Mouse (Mus musculus): Measurements from ENCODE around the gene Hdx. TPM values are rescaled to one million over a fixed set of nuclear protein-coding genes. Genes with fewer than 3 reads are reported as not detected.

The Hdx gene
- total RNA-seq (2021): under 1 TPM; 0.07 to 0.08 TPM
- long read RNA-seq, experiment 1: 0 reads
- long read RNA-seq, experiment 2, partial matches to known transcripts: 0 of 1 reads
- long read RNA-seq, experiment 2, other reads (novel, unspliced or antisense): 1 of 1 reads

GRCm38 (mm10) chrX:111696356-111697282 is at the start of gene Hdx:
Gene Hdx (minus strand): TSS chrX:111697079.
- DNase-seq: peak; percentile 39 to 44

- DNase-seq: no peak
Measured at GRCm38 (mm10) chrX:111685665-111686064, 11.2 kb downstream of the Hdx start.

- no peak for DNase-seq
Measured at GRCm38 (mm10) chrX:111671685-111672084, 25.2 kb downstream of the Hdx start.

- no peak for DNase-seq
Measured at GRCm38 (mm10) chrX:111660381-111660780, 36.5 kb downstream of the Hdx start.

- DNase-seq: no peak
Measured at GRCm38 (mm10) chrX:111658671-111659070, 38.2 kb downstream of the Hdx start.

DNA sequence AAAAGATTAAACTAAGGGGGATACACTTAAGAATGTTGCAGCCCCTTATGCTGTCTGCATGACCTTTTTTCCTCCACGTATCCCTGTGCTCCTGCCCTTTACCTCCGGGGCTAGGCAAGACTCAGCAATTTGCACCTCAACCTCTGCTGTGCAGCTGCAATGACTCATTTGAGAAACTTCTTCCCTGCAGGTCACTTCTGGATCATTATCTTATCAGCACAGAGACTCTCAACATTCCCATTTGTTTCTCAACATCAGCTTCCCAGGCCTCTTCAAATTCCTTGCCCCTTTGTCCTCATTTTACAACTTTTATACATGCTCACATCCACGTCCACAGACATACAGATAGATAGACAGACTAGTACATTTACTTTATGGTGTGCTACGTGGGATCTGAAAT is 51.9 kb downstream of the Hdx start:
- DNase-seq: no peak

- DNase-seq: no peak
Measured at GRCm38 (mm10) chrX:111640616-111641015, 56.3 kb downstream of the Hdx start.

DNA sequence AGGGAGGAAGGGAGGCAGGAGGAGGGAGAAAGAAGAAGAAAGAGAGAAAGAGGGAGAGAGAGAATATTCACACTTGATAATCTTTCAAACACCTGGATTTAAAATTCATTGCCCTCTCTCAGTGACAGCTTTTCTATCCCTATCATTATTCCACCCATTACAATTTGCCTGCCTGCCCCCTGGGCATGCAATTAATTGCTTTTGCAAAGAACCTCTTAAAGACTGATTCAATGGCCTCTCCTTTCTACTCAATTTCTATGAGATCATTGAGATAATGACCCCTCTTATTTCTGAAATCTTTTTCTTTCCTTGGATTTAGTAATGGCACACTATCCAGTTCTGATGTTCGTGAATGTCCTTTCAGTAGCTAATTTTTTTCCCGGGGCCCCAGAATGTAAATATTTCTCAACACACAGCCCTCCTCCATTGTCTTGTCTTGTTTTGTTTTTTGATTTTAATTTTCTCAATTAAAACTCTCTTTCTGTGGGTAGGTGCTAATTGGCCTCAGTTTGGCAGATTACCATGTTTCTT is 99.2 kb downstream of the Hdx start:
- no peak for DNase-seq

GRCm38 (mm10) chrX:111587616-111588015 is 109.3 kb downstream of the Hdx start:
- DNase-seq: peak; percentile 19 to 41

GRCm38 (mm10) chrX:111577044-111577443 is 119.8 kb downstream of the Hdx start:
- no peak for DNase-seq

GRCm38 (mm10) chrX:111537859-111538258 is 159.0 kb downstream of the Hdx start, which contains the start of gene Rps6ka6:
Gene Rps6ka6 (minus strand): TSS chrX:111537959.
- DNase-seq: no peak

Other genes starting within 250 kb of the Hdx start
- under 1 TPM; 0.27 to 0.31 TPM for gene Rps6ka6, start 159.1 kb downstream of the Hdx start, total RNA-seq (2021)
- gene Gm45194, start 194.3 kb upstream of the Hdx start, total RNA-seq (2021): not detected